Mouse (Mus musculus) B cell, adult 2 months (primary cell): ENCODE results near the gene Gpr135.
"Not testable (repeated sequence)": the region's sequence is repeated elsewhere in the genome, so short reads cannot be mapped to it uniquely, and the experiment has no call there.

Source experiments
- DNase-seq, 2 experiments: peaks; one replicate each; pipeline ENCODE4 v3.0.0; 2022

Gene Gpr135

DNA sequence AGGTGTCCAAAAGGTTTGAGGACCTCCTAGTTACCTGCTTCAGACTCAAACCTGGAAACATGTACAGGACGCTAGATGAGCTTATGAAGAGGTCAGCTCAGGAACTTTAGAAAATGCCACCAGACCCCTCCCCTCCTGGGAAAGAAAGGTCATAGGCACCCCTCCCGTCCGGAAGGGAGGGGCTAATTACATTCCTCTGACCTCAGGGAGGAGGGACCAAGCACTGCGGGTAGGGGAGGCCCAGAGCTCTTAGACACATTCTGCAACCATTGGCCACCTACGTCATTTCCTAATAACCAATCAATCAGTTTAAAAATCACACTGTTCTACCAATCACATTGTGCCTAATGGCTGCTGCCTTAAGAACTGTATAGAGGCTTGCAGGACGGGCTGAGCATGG lies 18.4 kb downstream of the Gpr135 start:
- DNase-seq = no peak

- no peak for DNase-seq
Observed at GRCm38 (mm10) chr12:72050821-72051220, 20.1 kb downstream of the Gpr135 start.

GRCm38 (mm10) chr12:72050156-72050555 lies 20.8 kb downstream of the Gpr135 start:
- DNase-seq = not testable (repeated sequence)

- DNase-seq = no peak
Observed at GRCm38 (mm10) chr12:72047513-72047912, 23.4 kb downstream of the Gpr135 start.

- no peak for DNase-seq
Observed at GRCm38 (mm10) chr12:72041238-72041637, 29.7 kb downstream of the Gpr135 start.

DNA sequence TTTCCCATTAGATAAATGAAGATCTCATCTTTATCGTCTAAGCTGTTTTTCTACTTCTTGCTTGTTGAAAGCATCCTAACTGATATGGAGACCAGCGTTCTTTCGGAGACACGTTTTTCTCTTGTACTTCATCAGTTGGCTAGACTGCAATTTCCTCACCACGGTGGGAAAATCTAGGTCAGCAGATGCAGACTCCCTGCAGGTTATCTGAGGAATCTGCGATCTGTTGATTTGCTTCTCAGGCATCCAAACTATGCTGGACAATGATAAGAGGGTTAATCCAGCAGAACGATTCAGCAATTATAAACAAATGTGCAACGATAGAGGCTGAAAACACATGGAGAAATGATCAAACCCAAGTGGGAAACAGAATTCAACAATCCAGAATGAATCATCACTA lies 31.4 kb downstream of the Gpr135 start:
- no peak for DNase-seq

DNA sequence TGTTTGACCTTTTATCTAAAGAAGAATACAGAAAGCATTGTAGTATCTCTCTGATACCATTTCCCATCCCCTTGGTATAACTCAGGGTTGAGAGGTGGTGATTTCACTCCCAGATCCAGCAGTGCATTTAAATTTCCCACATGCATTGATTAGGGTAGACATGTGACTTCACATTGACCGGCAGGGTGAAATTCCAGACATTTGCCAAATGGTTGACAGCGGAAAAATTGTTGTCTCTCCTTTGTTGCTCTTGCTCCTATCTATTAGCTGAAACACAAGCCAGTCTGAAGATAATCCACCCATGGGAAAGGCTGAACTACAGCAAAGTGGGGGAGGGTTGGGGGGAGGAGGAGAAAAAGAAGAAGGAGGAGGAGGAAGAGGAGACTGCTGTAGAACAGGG lies 32.1 kb downstream of the Gpr135 start:
- DNase-seq = no peak

DNA sequence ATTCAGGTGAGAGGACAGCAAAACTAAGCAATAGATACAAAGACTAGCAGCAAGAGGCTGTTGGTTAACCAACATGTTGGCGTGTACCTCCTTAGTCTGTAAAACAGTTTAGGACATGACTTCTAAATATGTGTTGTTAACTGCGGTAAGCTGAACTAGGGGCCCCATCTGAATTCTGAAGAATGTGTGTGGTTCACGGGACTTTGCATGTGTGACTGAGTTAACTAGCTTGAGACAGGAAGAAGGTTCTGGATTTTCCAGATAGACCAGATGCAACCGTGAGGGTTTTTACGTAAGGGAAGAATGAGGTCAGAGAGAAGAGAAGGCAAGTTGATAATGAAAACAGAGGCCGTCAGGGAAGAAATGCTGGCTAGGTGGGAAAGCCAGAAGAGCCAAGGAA lies 33.9 kb downstream of the Gpr135 start:
- no peak for DNase-seq

DNA sequence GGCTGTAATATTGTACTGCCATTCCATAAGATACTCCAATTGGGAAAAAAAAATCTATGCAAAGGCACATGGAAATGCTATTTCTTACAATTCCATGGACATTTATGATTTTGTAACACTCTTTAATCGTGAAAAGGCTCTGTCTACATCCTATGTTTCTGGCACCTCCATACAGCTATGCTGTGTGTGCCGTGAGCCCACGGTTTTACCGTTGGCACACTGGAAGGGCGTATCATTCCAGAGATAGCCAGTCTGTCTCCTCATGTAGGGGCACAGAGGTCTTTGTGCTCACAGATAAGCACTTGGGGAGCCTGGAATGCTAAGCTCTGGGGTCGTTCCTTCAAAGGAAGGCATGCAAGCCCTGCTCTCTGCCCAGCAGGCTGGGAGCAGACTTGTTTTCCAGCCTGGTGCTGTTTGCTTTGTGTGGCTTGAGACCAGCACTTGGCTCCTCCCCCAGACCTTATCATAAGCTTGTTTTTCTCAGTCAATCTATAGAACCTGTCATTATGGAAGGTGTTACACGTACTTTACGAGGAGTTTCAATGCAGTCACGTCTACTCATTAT lies 34.7 kb downstream of the Gpr135 start:
- no peak for DNase-seq

DNA sequence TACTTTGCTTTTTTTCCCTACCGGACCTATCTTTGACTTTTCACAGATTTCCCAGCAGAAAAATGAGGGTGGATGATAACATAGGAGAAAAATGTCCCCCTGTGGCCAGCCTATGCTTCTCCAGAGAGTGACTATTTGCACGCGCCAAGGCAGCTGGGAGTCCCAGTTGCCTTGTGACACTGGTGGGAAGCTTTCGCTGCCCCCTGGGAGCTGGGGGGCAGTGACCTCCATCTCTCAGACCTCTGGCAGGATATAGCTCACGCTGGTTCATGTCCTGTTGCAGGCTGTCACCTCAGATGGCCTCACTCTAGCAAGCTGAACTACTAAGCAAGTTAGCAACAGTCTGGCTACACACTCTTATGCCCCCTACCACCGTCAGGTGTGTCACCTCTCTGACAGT lies 39.1 kb downstream of the Gpr135 start:
- no peak for DNase-seq

- DNase-seq = no peak
Observed at GRCm38 (mm10) chr12:72031171-72031570, 39.8 kb downstream of the Gpr135 start.

GRCm38 (mm10) chr12:72025275-72025795 lies 45.6 kb downstream of the Gpr135 start:
- no peak for DNase-seq

DNA sequence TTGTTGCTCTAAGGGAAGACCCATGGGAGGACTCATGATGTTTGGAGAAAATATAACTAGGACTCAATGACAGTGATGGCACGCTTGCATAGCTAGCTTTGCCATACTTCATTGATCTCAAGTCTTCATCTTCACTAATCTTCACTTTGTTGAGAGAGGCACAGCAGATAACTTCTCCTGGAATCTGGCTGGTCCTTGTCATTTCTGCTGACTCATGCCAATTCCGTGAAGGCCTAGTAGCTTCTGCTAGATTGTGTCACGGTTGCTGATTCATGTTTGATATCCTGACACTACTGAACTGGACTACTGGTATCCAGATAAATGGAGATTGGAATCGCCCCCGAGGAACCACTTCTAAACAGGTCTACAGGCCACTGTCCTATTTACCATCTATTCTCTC lies 47.4 kb downstream of the Gpr135 start:
- DNase-seq = no peak

GRCm38 (mm10) chr12:72022790-72023189 lies 48.1 kb downstream of the Gpr135 start:
- no peak for DNase-seq

DNA sequence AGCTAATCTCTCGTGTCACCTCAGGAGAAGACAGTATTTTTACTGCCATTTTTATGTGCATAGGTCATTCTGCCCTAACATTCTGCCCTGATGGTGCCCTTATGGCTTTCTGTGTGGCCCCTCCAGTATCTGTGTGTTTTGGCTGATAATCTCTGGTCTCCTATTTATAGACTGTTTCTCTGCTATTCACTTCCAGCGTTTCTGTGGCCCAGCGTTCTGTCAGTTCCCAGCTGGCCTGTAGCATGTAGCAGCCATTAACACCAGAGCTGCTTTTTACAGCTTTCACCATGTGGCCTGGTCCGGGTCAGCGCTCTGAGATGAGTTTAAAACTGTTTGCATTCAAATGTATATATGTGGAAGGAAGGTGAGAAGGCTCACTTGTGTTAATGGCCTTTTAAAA lies 49.4 kb downstream of the Gpr135 start:
- DNase-seq = no peak

DNA sequence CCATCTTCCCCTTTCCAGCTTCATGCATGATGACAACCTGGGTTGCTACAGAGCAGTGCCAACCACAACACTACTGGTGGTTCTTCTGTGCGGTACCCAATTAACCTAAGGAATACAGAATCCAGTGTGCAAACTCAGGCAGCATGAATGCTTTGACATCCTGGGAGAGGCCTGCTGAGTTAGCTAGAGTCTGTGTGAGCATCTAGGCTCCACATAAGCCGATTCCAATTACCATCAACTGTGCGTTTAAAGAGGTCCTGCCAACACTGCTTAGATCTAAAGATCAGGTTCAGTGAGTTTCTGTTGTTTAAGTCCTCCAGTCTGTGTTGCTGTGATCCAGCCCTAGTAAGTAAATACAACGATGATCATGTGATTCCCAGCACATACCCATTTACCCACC lies 50.6 kb downstream of the Gpr135 start:
- no peak for DNase-seq
